Mouse (Mus musculus): ENCODE data around the gene Akr7a5. TPM values are rescaled to one million over a fixed set of nuclear protein-coding genes. Genes with fewer than 3 reads are reported as not detected.

Gene Akr7a5
- polyA plus RNA-seq (2015; fragmentation: Nextera tagmentation; extraction: Ambion mirVana): 65.3 and 66.3 TPM in 2 replicates

DNA sequence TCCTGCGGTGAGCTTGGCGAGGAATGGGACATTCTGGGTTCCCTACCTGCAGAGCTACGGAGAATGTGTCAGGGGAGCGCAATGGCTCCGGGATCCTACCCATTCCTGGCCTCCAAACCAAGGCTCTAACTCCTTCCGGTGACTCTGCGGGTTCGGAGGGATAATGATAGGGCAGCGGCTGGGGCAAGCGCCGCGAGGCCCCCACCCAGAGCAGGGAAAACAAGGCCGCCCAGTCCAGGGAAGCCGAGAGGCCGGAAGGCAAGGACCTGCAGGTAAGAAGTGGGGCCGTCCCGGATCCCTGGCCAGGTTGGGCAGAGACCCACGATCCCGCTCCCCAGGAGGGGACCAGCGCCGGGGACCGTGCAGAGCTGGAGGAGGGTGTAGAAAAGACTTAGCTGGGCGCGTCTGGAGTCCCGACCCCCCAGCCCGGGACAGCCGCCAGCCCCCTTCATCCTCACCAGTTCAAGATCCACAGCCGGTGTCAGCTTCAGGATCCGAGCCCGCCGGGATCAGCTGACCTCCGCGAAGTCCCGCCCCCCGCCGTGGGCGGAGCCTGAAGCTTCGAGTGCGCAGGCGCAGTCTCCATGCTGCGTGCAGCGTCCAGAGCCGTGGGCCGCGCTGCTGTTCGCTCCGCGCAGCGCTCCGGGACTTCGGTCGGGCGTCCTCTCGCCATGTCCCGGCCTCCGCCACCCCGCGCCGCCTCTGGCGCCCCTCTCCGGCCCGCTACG is at the start of gene Akr7a5, which contains the start of gene Pqlc2:
Gene Akr7a5, plus strand, starts transcription at position 574 of the 728 bp plus-strand sequence.
Gene Pqlc2, minus strand, starts transcription at position 538 of the 728 bp plus-strand sequence.
- Histone ChIP-seq H3K9ac (peak within 1 kb of the TSS; percentile 88), H3K36me3 (peaks cover 35% of the 10 kb centered on the region), H3K4me2 (peak within 1 kb of the TSS; percentile 97), H3K4me3 (peak within 1 kb of the TSS; percentile 77), H3K27me3 (replicated peaks) (0 out of 2 replicates have a peak, but pooled peaks cover 4% of the 10 kb centered on the region), H3K4me1 (peaks cover 21% of the 10 kb centered on the region), H3K27ac (replicated peaks) (peak within 1 kb of the TSS; percentile 55), H3K9me3 (no peaks in the 10 kb centered on the region)
- under 1% methylated on average over 59 of the region's 63 CpGs for WGBS
- ATAC-seq (ENCODE audit: extremely low read depth, insufficient number of reproducible peaks, low FRiP score, low TSS enrichment): peak; percentile 89

DNA sequence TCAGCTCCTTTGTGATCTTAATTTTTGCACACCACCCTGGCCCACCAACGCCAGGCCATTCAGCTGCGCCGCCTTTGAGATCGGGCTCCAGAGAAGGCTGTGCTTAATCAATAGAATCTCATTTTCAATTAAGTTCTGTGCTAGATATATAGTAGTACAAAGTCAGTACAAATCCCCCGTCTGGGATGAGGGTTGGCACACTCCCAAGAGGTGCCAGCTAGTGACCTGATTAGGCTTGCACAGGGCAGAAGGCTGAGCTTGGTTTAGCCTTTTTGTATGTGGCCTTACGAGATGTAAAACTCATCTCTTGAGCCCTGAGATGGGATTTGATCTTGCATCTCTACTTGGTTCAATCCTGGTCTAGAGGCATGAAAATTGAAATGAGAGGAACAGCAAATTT is 47.6 kb upstream of the Akr7a5 start:
- 90% methylated on average over 6 of the region's 6 CpGs for WGBS
- peaks cover 85% of the 10 kb centered on the region for H3K36me3 ChIP-seq

DNA sequence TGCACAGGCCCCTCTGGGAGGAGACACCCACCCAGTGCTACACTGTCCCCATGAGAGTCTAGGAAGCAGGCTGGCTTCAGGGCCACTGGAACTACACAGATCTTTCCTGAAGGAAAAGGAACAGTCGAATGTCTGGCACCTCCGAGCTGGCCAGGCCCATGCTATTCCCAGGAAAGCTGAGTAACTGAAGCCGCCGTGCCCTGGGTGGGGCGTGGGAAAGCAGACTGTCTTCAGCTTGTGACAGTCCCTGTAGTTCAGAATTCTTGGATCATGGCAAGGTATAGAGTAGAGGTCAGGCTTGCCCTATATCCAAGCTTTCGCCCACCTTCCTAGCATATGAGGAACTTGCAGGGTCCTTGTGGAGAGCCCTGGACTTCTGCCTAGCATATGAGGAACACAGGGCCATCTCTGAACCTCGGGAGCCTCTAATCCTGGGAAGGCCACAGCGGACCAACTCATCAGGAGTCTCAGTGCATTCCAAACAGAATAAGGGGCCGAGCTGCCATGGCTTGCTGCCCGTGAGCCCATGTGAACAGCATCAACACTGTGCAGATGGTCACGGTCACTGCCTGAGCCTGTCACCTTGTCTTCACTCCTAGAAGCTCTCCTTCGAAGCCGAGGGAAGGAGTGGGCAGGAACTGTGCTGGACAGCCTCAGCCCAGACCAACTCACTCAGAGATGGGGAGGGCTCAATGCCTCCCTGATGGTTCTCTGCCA is 44.6 kb upstream of the Akr7a5 start:
- no peak for ATAC-seq (ENCODE audit: extremely low read depth, insufficient number of reproducible peaks, low FRiP score, low TSS enrichment)
- no peak overlapping the region for H3K9ac ChIP-seq

More for the DNA sequence above, 47.6 kb upstream of the Akr7a5 start:
- no peak overlapping the region for H3K27ac ChIP-seq (replicated peaks)
- no peak for ATAC-seq (ENCODE audit: extremely low read depth, insufficient number of reproducible peaks, low FRiP score, low TSS enrichment)
- H3K9ac ChIP-seq: no peak overlapping the region
- H3K4me2 ChIP-seq: no peak overlapping the region
- no peak overlapping the region for H3K4me3 ChIP-seq
- H3K4me1 ChIP-seq: peaks cover 27% of the 10 kb centered on the region
- H3K27me3 ChIP-seq (replicated peaks): no peaks in the 10 kb centered on the region
- no peaks in the 10 kb centered on the region for H3K9me3 ChIP-seq

DNA sequence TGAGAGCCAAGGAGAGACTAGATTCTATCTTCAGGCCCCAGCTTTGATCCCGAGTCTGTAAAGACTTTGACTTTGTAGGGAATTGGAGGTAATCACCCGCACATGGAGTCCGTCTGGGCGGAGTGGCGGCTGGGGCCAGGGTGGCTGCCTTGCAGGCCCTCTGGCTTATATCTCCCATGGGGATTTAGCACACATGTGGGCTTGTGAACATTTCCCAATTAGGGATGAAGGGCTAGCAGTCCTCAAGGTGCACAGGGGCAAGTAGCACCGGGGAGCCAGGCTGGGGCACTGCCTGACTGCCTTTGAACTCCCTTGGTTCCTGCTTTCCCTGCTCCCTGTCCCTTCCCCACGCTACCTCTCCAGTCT is 44.1 kb upstream of the Akr7a5 start:
- no peak overlapping the region for H3K4me2 ChIP-seq
- H3K9ac ChIP-seq: no peak overlapping the region
- H3K4me1 ChIP-seq: peaks cover 24% of the 10 kb centered on the region
- H3K27me3 ChIP-seq (replicated peaks): no peaks in the 10 kb centered on the region
- H3K4me3 ChIP-seq: no peak overlapping the region
- no peaks in the 10 kb centered on the region for H3K9me3 ChIP-seq
- H3K36me3 ChIP-seq: peaks cover 64% of the 10 kb centered on the region
- H3K27ac ChIP-seq (replicated peaks): no peak overlapping the region
- WGBS: 80% methylated on average over 7 of the region's 7 CpGs
- no peak for ATAC-seq (ENCODE audit: extremely low read depth, insufficient number of reproducible peaks, low FRiP score, low TSS enrichment)

More for the DNA sequence above, 44.6 kb upstream of the Akr7a5 start:
- Histone ChIP-seq H3K27me3 (replicated peaks) (no peaks in the 10 kb centered on the region), H3K36me3 (peaks cover 66% of the 10 kb centered on the region), H3K4me3 (no peak overlapping the region), H3K4me1 (peaks cover 21% of the 10 kb centered on the region), H3K4me2 (no peak overlapping the region), H3K9me3 (no peaks in the 10 kb centered on the region), H3K27ac (replicated peaks) (0 out of 2 replicates have a peak overlapping the region, but pooled peaks have one; percentile 10)
- WGBS: 73% methylated on average over 13 of the region's 13 CpGs

DNA sequence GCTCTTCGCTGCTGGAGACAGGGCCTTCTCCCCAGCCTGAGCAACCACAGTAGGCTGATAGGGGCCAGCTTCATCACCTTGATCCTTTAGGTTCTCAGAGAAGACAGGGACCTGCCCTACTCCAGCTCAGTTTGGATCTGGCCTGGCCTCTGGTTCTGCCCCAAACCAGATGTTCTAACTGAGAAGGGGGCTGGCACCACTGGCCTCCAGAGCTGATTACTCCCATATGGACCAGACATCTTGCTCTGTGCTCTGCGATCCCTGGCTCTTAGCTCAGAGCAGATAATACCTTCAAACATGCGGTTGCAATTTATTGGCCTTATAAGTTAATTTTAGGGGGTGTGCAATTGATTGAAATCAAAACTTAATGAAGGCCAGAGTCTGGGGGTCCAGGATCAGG is 43.2 kb upstream of the Akr7a5 start:
- H3K27ac ChIP-seq (replicated peaks): no peak overlapping the region
- 70% methylated on average over 3 of the region's 3 CpGs for WGBS

DNA sequence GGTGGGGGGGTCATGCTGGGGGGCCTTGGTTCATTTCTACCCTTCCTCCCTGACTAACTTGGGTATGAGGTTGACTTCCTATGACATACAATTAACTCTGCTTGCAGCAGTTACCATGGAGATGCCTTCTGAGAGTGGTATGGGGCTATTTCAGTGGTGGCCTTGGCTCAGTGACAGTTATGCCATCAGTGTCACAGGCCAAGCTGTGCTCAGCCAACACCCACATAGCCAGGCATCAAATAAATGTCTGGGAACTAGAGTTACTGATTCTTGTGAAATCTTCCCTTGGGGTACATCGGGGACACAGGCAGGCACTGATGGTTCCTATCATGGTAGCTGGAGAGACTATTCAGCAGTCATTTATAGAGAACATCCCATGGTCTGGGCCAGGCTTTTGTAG is 42.3 kb upstream of the Akr7a5 start:
- H3K4me1 ChIP-seq: peaks cover 34% of the 10 kb centered on the region
- H3K4me2 ChIP-seq: no peak overlapping the region
- no peaks in the 10 kb centered on the region for H3K9me3 ChIP-seq
- no peak overlapping the region for H3K4me3 ChIP-seq
- H3K27ac ChIP-seq (replicated peaks): no peak overlapping the region
- peaks cover 59% of the 10 kb centered on the region for H3K36me3 ChIP-seq
- ATAC-seq (ENCODE audit: extremely low read depth, insufficient number of reproducible peaks, low FRiP score, low TSS enrichment): no peak
- no peaks in the 10 kb centered on the region for H3K27me3 ChIP-seq (replicated peaks)
- 85% methylated on average over 1 of the region's 1 CpGs for WGBS
- no peak overlapping the region for H3K9ac ChIP-seq

More for the DNA sequence above, 43.2 kb upstream of the Akr7a5 start:
- H3K4me1 ChIP-seq: peaks cover 32% of the 10 kb centered on the region
- H3K4me3 ChIP-seq: no peak overlapping the region
- peaks cover 59% of the 10 kb centered on the region for H3K36me3 ChIP-seq
- no peak for ATAC-seq (ENCODE audit: extremely low read depth, insufficient number of reproducible peaks, low FRiP score, low TSS enrichment)
- no peaks in the 10 kb centered on the region for H3K27me3 ChIP-seq (replicated peaks)
- H3K9ac ChIP-seq: peak overlapping the region; percentile 11; the same call in 1 of the 2 replicates
- no peak overlapping the region for H3K4me2 ChIP-seq
- H3K9me3 ChIP-seq: no peaks in the 10 kb centered on the region

DNA sequence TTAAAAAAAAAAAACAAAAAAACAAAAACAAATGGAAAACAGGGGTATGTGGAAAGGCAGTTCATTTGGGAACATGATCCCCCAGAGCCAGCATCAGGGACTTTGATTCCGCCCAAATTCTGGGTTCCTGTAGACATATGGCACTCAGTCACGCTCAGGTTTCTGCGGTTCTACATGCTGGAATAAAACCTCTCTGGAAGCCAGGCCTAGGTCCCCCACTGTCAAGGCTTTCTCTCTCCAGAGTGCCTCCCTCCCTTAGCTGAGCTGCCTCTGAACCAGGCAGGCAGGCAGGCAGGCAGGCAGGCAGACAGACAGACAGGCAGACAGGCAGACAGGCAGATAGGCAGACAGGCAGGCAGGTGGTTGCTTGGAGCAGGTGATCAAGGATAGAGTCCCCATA is 40.4 kb upstream of the Akr7a5 start:
- no peaks in the 10 kb centered on the region for H3K27me3 ChIP-seq (replicated peaks)
- WGBS: 87% methylated on average over 3 of the region's 3 CpGs
- no peak overlapping the region for H3K4me2 ChIP-seq
- H3K9ac ChIP-seq: no peak overlapping the region
- no peak overlapping the region for H3K4me3 ChIP-seq
- peaks cover 37% of the 10 kb centered on the region for H3K4me1 ChIP-seq
- peaks cover 59% of the 10 kb centered on the region for H3K36me3 ChIP-seq
- H3K9me3 ChIP-seq: no peaks in the 10 kb centered on the region
- no peak overlapping the region for H3K27ac ChIP-seq (replicated peaks)
- ATAC-seq (ENCODE audit: extremely low read depth, insufficient number of reproducible peaks, low FRiP score, low TSS enrichment): no peak

DNA sequence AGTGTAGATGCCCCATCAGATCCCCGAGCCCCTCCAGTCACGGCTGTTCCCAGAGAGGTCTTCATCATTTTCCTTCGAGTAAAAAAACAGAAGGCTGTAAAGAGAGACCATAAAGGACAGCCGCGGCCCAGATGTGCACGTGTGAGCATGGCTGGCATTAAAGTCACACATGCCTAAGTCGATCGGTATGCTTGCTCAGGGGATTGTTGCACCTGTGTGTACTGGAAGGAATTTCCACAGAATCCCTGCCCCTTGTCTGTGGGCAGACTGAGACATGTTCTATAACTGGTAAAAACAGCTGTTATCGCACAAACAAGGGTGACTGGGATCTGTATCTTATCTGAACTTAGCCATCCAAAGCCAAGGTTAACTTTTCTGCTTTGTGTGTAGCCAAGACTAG is 39.0 kb upstream of the Akr7a5 start:
- peaks cover 63% of the 10 kb centered on the region for H3K36me3 ChIP-seq
- H3K27ac ChIP-seq (replicated peaks): no peak overlapping the region
- H3K9me3 ChIP-seq: no peaks in the 10 kb centered on the region
- H3K9ac ChIP-seq: no peak overlapping the region
- WGBS: 79% methylated on average over 9 of the region's 9 CpGs
- H3K4me1 ChIP-seq: peaks cover 30% of the 10 kb centered on the region
- H3K4me3 ChIP-seq: no peak overlapping the region
- no peak overlapping the region for H3K4me2 ChIP-seq
- H3K27me3 ChIP-seq (replicated peaks): no peaks in the 10 kb centered on the region
- no peak for ATAC-seq (ENCODE audit: extremely low read depth, insufficient number of reproducible peaks, low FRiP score, low TSS enrichment)

DNA sequence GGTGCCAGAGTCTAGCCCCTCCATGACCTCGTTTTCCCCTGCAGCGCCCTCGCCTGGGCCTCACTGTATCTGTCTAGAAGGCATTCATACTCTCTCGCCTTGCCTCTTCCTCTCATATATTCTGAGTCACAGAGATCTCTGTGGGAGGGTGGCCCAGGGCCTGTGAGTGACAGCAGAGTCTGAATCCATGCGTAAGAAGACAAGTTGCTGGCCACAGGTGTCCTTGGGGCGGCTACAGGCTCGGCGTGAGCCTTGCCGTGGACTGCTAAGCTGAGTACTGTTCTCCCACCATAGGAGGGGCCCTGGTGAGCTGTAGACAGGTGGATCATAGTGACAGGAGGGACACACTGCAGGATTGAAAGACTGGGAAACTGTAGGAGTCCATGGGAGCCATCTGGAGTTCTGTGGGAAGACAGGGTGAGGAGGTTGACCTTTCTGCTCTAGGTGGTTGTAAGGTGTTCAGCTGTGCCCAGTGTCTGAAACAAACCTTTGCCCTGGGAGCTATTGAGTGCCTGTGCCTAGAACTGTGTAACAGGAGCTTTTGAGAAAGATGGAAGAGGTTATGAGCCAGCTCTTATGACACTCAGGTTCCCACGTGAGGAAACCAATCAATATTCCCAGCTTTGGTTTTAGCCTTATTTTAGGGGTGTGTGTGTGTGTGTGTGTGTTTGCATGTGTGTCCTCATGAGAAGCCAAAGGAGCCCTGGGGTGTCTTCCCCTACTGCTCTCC is 37.4 kb upstream of the Akr7a5 start:
- no peak for ATAC-seq (ENCODE audit: extremely low read depth, insufficient number of reproducible peaks, low FRiP score, low TSS enrichment)
- Histone ChIP-seq H3K4me3 (no peak overlapping the region), H3K9ac (no peak overlapping the region), H3K4me2 (no peak overlapping the region), H3K27ac (replicated peaks) (no peak overlapping the region), H3K9me3 (no peaks in the 10 kb centered on the region), H3K27me3 (replicated peaks) (no peaks in the 10 kb centered on the region), H3K4me1 (peaks cover 33% of the 10 kb centered on the region), H3K36me3 (peaks cover 66% of the 10 kb centered on the region)
- WGBS: 89% methylated on average over 10 of the region's 10 CpGs

DNA sequence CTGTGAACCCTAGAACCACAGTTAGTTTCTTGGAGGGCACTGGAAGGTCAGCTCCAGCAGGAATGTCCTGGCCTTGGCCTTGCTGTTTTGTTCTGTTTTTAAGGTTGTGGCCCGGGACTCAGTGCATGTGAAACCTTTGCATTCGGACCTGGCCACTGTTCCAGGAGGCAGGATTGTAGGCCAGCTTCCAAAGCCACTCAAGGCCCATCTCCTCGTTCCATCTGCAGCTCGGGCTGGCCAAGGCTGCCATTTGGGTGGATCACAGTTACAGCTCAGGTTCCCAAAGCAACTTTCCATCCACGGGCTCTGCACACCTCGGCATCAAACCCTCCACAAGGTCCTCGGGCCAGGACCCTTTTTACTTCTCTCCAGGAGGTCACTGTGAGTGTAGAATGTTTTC is 36.0 kb upstream of the Akr7a5 start:
- Histone ChIP-seq H3K27ac (replicated peaks) (no peak overlapping the region), H3K9me3 (no peaks in the 10 kb centered on the region), H3K36me3 (peaks cover 63% of the 10 kb centered on the region), H3K4me1 (peaks cover 32% of the 10 kb centered on the region), H3K4me2 (no peak overlapping the region), H3K9ac (no peak overlapping the region), H3K27me3 (replicated peaks) (no peaks in the 10 kb centered on the region), H3K4me3 (no peak overlapping the region)
- no peak for ATAC-seq (ENCODE audit: extremely low read depth, insufficient number of reproducible peaks, low FRiP score, low TSS enrichment)
- 86% methylated on average over 7 of the region's 7 CpGs for WGBS

DNA sequence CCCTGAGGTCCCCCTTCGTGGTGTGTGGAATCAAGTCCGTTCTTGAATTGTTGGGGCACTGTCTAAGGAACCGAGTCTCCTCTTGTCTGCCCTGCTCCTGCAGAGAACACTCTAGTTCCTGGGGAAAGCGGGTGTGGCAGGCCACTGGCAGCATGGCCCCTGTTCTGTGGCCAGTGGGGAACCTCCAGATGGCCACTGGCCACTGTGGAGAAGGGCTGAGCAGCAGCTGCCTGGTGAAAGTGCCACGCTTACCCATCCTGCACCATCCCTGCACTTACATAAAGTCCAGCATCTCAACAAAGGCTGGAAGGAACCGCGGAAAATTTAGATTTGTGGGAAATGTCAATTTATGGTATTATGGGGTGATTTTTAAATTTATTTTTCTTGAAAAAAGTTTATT is 34.1 kb upstream of the Akr7a5 start:
- Histone ChIP-seq H3K27ac (replicated peaks) (no peak overlapping the region), H3K9me3 (no peaks in the 10 kb centered on the region), H3K4me2 (no peak overlapping the region), H3K4me3 (no peak overlapping the region), H3K27me3 (replicated peaks) (no peaks in the 10 kb centered on the region), H3K9ac (no peak overlapping the region), H3K4me1 (peaks cover 30% of the 10 kb centered on the region), H3K36me3 (peaks cover 76% of the 10 kb centered on the region)
- WGBS: 90% methylated on average over 7 of the region's 7 CpGs
- ATAC-seq (ENCODE audit: extremely low read depth, insufficient number of reproducible peaks, low FRiP score, low TSS enrichment): no peak
